Mouse (Mus musculus) small intestine, adult 2 months (tissue): Measurements from ENCODE around the gene Nlrp3.

Experiments
- CTCF ChIP-seq: fragments of 200-500 bp; IDR thresholded peaks from 2 replicates; pipeline ENCODE4 v1.5.1; 2012; ENCODE audit warnings: low read depth, mild to moderate bottlenecking, control low read depth, inconsistent platforms, low read length, moderate library complexity, mixed read lengths; ENCODE audit not compliant: insufficient replicate concordance, insufficient read length; ENCODE audit errors: extremely low read depth
- POLR2A ChIP-seq: fragments of 200-500 bp; IDR thresholded peaks from 2 replicates; pipeline ENCODE4 v1.6.1; 2012; ENCODE audit warnings: low read depth, mild to moderate bottlenecking, control low read depth, inconsistent platforms, low read length, moderate library complexity

DNA sequence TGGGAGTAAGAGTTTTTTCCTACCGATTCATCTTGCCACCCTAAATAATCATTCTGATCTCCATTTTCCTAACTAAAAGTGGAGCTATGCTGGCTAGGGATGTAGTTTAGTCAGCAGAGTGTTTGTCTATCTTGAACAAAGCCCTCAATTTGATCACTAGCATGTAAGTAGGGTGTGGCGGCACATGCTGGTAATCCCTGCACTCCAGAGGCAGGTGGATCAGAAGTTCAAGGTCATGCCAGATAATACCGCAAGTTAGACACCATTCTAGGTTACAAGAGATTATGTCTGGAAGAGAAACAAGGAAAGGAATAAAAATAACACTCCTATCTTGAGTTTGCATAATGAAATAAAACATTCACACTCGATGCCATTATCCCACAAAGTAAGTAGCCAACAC lies 21.0 kb downstream of the Nlrp3 start:
- TF ChIP-seq CTCF (no peak), POLR2A (no peak)
